Mouse (Mus musculus) CH12.LX (cell line): ENCODE measurements at regions not wholly inside any gene's neighbourhood (a gene's known extent, or its start where the extent isn't known, plus 50 kb on each side); places are given as distances from the start of the nearest gene placed in this dataset.

Source experiments
- DNase-seq: peaks from one replicate; pipeline ENCODE4 v3.0.0-alpha.2; 2013; ENCODE audit errors: extremely low read depth
- H3K27ac ChIP-seq: 2 replicates; pipeline ENCODE4 v1.5.1; 2012; ENCODE audit warnings: low read depth, mild to moderate bottlenecking, control low read depth, moderate library complexity; ENCODE audit not compliant: insufficient read depth
- H3K27me3 ChIP-seq: replicated peaks from 2 replicates; pipeline ENCODE3; 2012; ENCODE audit warnings: inconsistent platforms
- H3K36me3 ChIP-seq, 2 experiments: replicated peaks in 1 of 2; 2 replicates each; pipeline versions ENCODE3 to v1.6.1; 2012; ENCODE audit warnings: inconsistent platforms in 1 of 2, low read length in 1 of 2, mild to moderate bottlenecking in 1 of 2, mixed read lengths in 1 of 2, moderate library complexity in 1 of 2; ENCODE audit not compliant: control insufficient read depth in 1 of 2, insufficient read depth in 1 of 2
- H3K4me1 ChIP-seq, 2 experiments: 2 replicates each; pipeline ENCODE4 v1.6.1; 2012; ENCODE audit warnings: inconsistent platforms in 1 of 2, moderate library complexity in 1 of 2; ENCODE audit not compliant: insufficient read depth in 2 of 2, control insufficient read depth in 1 of 2
- H3K4me2 ChIP-seq: 2 replicates; pipeline ENCODE4 v1.6.1; 2012; ENCODE audit warnings: low read depth, mild to moderate bottlenecking, control low read depth; ENCODE audit not compliant: poor library complexity, insufficient read depth, severe bottlenecking
- H3K4me3 ChIP-seq, 3 experiments: fragments of 150-350 bp in 1 of 3; sonication (generic) in 1 of 3; replicated peaks in 1 of 3; 2 replicates each; pipeline versions ENCODE3 to v1.5.1; 2011 to 2012; ENCODE audit warnings: low read depth in 2 of 3, low read length in 2 of 3, mild to moderate bottlenecking in 2 of 3, moderate library complexity in 2 of 3, control low read depth in 1 of 3, improper control_type of control experiment in 1 of 3, inconsistent platforms in 1 of 3, mixed read lengths in 1 of 3; ENCODE audit not compliant: poor library complexity in 1 of 3
- H3K79me2 ChIP-seq: replicated peaks from 2 replicates; pipeline ENCODE4 v1.6.1; 2012; ENCODE audit warnings: mild to moderate bottlenecking, moderate library complexity; ENCODE audit not compliant: control insufficient read depth, poor library complexity, insufficient read depth, severe bottlenecking; ENCODE audit errors: extremely low read depth
- H3K9ac ChIP-seq: 2 replicates; pipeline ENCODE4 v1.6.1; 2012; ENCODE audit warnings: low read depth, mild to moderate bottlenecking, control low read depth, moderate library complexity; ENCODE audit not compliant: insufficient read depth
- H3K9me3 ChIP-seq: replicated peaks from 2 replicates; pipeline ENCODE3; 2012; ENCODE audit warnings: low read length, inconsistent platforms, mixed read lengths
- BHLHE40 ChIP-seq: IDR thresholded peaks from 2 replicates; pipeline ENCODE4 v1.6.1; 2011; ENCODE audit warnings: mild to moderate bottlenecking, low read depth, low read length, improper control_type of control experiment
- CHD2 ChIP-seq: IDR thresholded peaks from 2 replicates; pipeline ENCODE4 v1.6.1; 2011; ENCODE audit warnings: low read length, improper control_type of control experiment
- CTCF ChIP-seq, 2 experiments: IDR thresholded peaks in 1 of 2; conservative IDR thresholded peaks in 1 of 2; 2 replicates each; pipeline ENCODE4 v1.5.1; 2011 to 2012; ENCODE audit warnings: low read depth in 2 of 2, low read length in 2 of 2, improper control_type of control experiment in 1 of 2, inconsistent platforms in 1 of 2, mild to moderate bottlenecking in 1 of 2, moderate library complexity in 1 of 2
- E2F4 ChIP-seq: IDR thresholded peaks from 2 replicates; pipeline ENCODE4 v1.6.1; 2011; ENCODE audit warnings: low read depth, low read length, improper control_type of control experiment; ENCODE audit not compliant: insufficient replicate concordance
- EP300 ChIP-seq: IDR thresholded peaks from 2 replicates; pipeline ENCODE4 v1.6.1; 2011; ENCODE audit warnings: low read length, improper control_type of control experiment
- ETS1 ChIP-seq: conservative IDR thresholded peaks from 2 replicates; pipeline ENCODE4 v1.6.1; 2012; ENCODE audit warnings: low read depth, mild to moderate bottlenecking, inconsistent platforms, low read length, improper control_type of control experiment, moderate library complexity
- IRF4 ChIP-seq: IDR thresholded peaks from 2 replicates; pipeline ENCODE4 v1.6.1; 2014; ENCODE audit warnings: low read depth, mild to moderate bottlenecking, inconsistent platforms, low read length, improper control_type of control experiment
- KAT2A ChIP-seq: IDR thresholded peaks from 2 replicates; pipeline ENCODE4 v1.6.1; 2012; ENCODE audit warnings: low read length, improper control_type of control experiment, inconsistent platforms; ENCODE audit not compliant: insufficient replicate concordance
- MAFK ChIP-seq: IDR thresholded peaks from 2 replicates; pipeline ENCODE4 v1.6.1; 2011; ENCODE audit warnings: low read length, improper control_type of control experiment; ENCODE audit not compliant: insufficient replicate concordance
- MXI1 ChIP-seq: IDR thresholded peaks from 2 replicates; pipeline ENCODE4 v1.6.1; 2011; ENCODE audit warnings: mild to moderate bottlenecking, low read depth, low read length, improper control_type of control experiment
- MYC ChIP-seq: IDR thresholded peaks from 2 replicates; pipeline ENCODE4 v1.6.1; 2011; ENCODE audit warnings: low read depth, mild to moderate bottlenecking, improper control_type of control experiment, low read length
- NELFE ChIP-seq: IDR thresholded peaks from 2 replicates; pipeline ENCODE4 v1.6.1; 2011; ENCODE audit warnings: low read depth, low read length, improper control_type of control experiment
- NRF1 ChIP-seq: IDR thresholded peaks from 2 replicates; pipeline ENCODE4 v1.6.1; 2014; ENCODE audit warnings: low read depth, mild to moderate bottlenecking, inconsistent platforms, low read length, improper control_type of control experiment, moderate library complexity
- PAX5 ChIP-seq: IDR thresholded peaks from 2 replicates; pipeline ENCODE4 v1.6.1; 2012; ENCODE audit warnings: low read length, inconsistent platforms, mixed read lengths
- POLR2A ChIP-seq: IDR thresholded peaks from 2 replicates; pipeline ENCODE4 v1.6.1; 2011; ENCODE audit warnings: low read depth, mild to moderate bottlenecking, improper control_type of control experiment, low read length
- POLR2AphosphoS2 ChIP-seq: IDR thresholded peaks from 2 replicates; pipeline ENCODE4 v1.6.1; 2011; ENCODE audit warnings: low read depth, low read length, improper control_type of control experiment
- RAD21 ChIP-seq: IDR thresholded peaks from 2 replicates; pipeline ENCODE4 v1.6.1; 2011; ENCODE audit warnings: low read depth, mild to moderate bottlenecking, low read length, improper control_type of control experiment, moderate library complexity
- SIN3A ChIP-seq: IDR thresholded peaks from 2 replicates; pipeline ENCODE4 v1.6.1; 2012; ENCODE audit warnings: low read length, improper control_type of control experiment, inconsistent platforms
- TBP ChIP-seq: conservative IDR thresholded peaks from 2 replicates; pipeline ENCODE4 v1.6.1; 2011; ENCODE audit warnings: low read depth, low read length, improper control_type of control experiment
- UBTF ChIP-seq: IDR thresholded peaks from 2 replicates; pipeline ENCODE4 v1.6.1; 2012; ENCODE audit warnings: low read depth, mild to moderate bottlenecking, inconsistent platforms, low read length, improper control_type of control experiment, moderate library complexity
- USF1 ChIP-seq: IDR thresholded peaks from 2 replicates; pipeline ENCODE4 v1.6.1; 2014; ENCODE audit warnings: low read depth, mild to moderate bottlenecking, inconsistent platforms, low read length, improper control_type of control experiment
- USF2 ChIP-seq: conservative IDR thresholded peaks from 2 replicates; pipeline ENCODE4 v1.6.1; 2011; ENCODE audit warnings: low read depth, low read length, improper control_type of control experiment
- ZC3H11A ChIP-seq: IDR thresholded peaks from 2 replicates; pipeline ENCODE4 v1.6.1; 2012; ENCODE audit warnings: low read depth, mild to moderate bottlenecking, inconsistent platforms, low read length, improper control_type of control experiment
- ZMIZ1 ChIP-seq: IDR thresholded peaks from 2 replicates; pipeline ENCODE4 v1.6.1; 2012; ENCODE audit warnings: low read depth, mild to moderate bottlenecking, inconsistent platforms, low read length, improper control_type of control experiment
- ZNF384 ChIP-seq: IDR thresholded peaks from 2 replicates; pipeline ENCODE4 v1.6.1; 2012; ENCODE audit warnings: low read depth, low read length, improper control_type of control experiment, inconsistent platforms
- dilution Hi-C: fragments of 300-500 bp; cut with MboI; formaldehyde crosslinking; loops from 2 replicates; pipeline ENCODE4 v1.14.3; 2020; ENCODE audit warnings: low sequenced_read_pairs; ENCODE audit not compliant: extremely low pct_unique_long_range_greater_than_20kb, extremely low pct_ligation_motif_present
- in situ Hi-C: fragments of 300-500 bp; cut with MboI; formaldehyde crosslinking; loops from 3 replicates; pipeline ENCODE4 v1.14.3; 2019; ENCODE audit warnings: low sequenced_read_pairs, low pct_ligation_motif_present, low pct_unique_long_range_greater_than_20kb, mixed read lengths

DNA sequence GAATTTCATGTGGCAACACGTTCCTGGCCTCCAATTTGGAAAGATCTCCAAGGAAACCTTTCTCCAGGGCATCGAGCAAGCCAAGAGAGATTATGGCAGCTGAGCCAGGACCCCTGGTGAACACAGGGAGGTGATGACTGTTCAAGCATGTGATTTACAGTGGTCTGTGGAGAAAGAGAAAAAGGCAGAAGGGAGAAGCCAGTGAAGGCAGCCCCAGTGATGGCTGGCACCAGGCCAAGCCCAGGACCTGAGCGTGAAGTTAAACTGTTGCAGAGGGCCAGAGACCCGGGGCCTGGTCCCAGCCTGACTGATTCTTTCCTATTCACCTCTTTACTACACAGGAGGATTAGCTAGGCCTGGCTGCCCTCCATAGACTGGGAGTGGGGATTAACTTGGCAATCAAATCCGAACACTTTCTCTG, 261.7 kb downstream of the Rybp start:
- H3K79me2 ChIP-seq = no peaks in the 10 kb centered on the region
- H3K36me3 ChIP-seq = no peaks in the 10 kb centered on the region
- peaks cover 0 to 5% of the 10 kb centered on the region in 2 experiments; a peak in 1 of 4 replicates for H3K4me1 ChIP-seq
- in situ Hi-C loops (no loop called here), dilution Hi-C loops (no loop called here)
- TF ChIP-seq USF1 (no peak), POLR2AphosphoS2 (no peak), IRF4 (no peak), KAT2A (no peak), PAX5 (no peak), SIN3A (no peak), RAD21 (no peak), ZNF384 (no peak), CTCF (conservative IDR thresholded peaks at IDR 0.05 in 1 of 2, IDR thresholded peaks at IDR 0.05 in 1 of 2; ENCODE audit: low read depth in 2 of 2, low read length in 2 of 2) (no peak), CHD2 (no peak), POLR2A (no peak), NELFE (no peak)
- no peak overlapping the region for H3K4me2 ChIP-seq
- no peaks in the 10 kb centered on the region for H3K27me3 ChIP-seq
- no peak overlapping the region for H3K27ac ChIP-seq
- no peak overlapping the region for H3K4me3 ChIP-seq
- H3K9ac ChIP-seq = no peak overlapping the region
- DNase-seq = no peak
- no peaks in the 10 kb centered on the region for H3K9me3 ChIP-seq

DNA sequence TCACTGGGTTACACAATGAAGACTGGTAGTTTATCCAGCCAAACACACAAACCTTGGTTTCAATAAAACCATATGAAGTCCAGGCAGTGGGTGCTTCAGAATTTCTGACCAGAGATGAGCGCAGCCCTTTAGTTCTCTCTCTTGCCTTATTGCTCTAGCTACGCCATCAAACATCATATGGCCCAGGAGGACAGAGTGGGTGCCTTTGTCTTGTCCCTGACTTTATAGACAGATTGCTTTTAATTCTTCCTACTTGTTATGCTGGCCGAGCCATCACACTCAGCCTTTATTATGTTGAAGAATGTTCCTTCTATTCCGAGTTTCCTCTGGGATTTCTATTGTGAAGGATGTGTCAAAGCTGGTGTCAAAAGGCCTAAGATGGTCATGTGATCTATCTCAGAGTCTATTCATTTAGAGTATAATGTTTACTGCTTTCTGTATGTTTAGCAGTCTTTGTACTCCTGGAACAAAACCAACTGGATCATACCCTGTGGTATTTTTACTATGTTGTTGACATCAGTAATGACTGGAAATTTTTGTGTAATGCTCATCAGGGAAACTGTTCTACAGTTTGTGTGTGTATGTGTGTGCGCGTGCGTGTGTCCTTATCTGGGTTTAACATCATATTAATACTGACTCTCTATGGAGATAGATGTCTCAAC, 263.7 kb downstream of the Rybp start:
- DNase-seq = no peak
- dilution Hi-C loops = no loop called here
- no peaks in the 10 kb centered on the region for H3K27me3 ChIP-seq
- TF ChIP-seq USF1 (no peak), ETS1 (no peak)
- TF ChIP-seq, all 38 proteins: peak for 0
- Histone ChIP-seq H3K9me3 (no peaks in the 10 kb centered on the region), H3K4me1 (peaks cover 0 to under 1% of the 10 kb centered on the region in 2 experiments; a peak in 1 of 4 replicates), H3K36me3 (no peaks in the 10 kb centered on the region), H3K4me2 (no peak overlapping the region), H3K27ac (no peak overlapping the region), H3K9ac (no peak overlapping the region), H3K79me2 (no peaks in the 10 kb centered on the region), H3K4me3 (no peak overlapping the region)
- in situ Hi-C loops = no loop called here

- no peaks in the 10 kb centered on the region for H3K79me2 ChIP-seq
- no peak overlapping the region for H3K4me2 ChIP-seq
- no peaks in the 10 kb centered on the region for H3K27me3 ChIP-seq
- no peak overlapping the region for H3K9ac ChIP-seq
- H3K4me3 ChIP-seq = no peak overlapping the region
- in situ Hi-C loops (no loop called here), dilution Hi-C loops (no loop called here)
- H3K9me3 ChIP-seq = no peaks in the 10 kb centered on the region
- H3K27ac ChIP-seq = no peak overlapping the region
- no peak for DNase-seq
- H3K4me1 ChIP-seq = no peaks in the 10 kb centered on the region; a peak in 1 of 4 replicates
- no peaks in the 10 kb centered on the region for H3K36me3 ChIP-seq
- TF ChIP-seq MXI1 (no peak), MYC (no peak), TBP (no peak), EP300 (no peak), SIN3A (no peak), MAFK (no peak), NRF1 (no peak), BHLHE40 (no peak), USF1 (no peak), ZMIZ1 (no peak), UBTF (no peak), ZNF384 (no peak), E2F4 (no peak), USF2 (no peak), ZC3H11A (no peak), PAX5 (no peak), IRF4 (no peak)
These were observed 268.3 kb downstream of the Rybp start for GRCm38 (mm10) chr6:100019016-100019415.
